Mouse (Mus musculus): ENCODE data around the gene Katnbl1. TPM values are rescaled to one million over a fixed set of nuclear protein-coding genes. Genes with fewer than 3 reads are reported as not detected.
"Not testable (repeated sequence)": the region's sequence is repeated elsewhere in the genome, so short reads cannot be mapped to it uniquely, and the experiment has no call there.

Gene Katnbl1
- total RNA-seq, 2 experiments from 2014 or later = 11.4 to 12.9 TPM

DNA sequence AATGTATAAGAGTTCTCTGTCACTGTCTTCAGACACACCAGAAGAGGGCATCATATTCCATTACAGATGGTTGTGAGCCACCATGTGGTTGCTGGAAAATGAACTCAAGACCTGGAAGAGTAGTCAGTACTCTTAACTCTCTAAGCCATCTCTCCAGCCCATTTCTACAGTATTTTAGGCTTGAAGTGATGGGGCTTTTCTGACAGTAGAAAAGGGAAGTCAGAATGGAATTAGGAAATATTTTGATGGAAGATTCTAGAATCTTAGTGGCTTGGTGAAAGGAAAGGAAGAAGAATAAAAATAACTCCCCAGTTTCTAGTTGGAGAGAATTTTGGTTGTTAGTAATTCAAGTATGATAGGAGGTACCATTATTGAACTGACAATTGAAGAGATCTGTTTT lies 14.9 kb downstream of the Katnbl1 start:
- no peak for DNase-seq

DNA sequence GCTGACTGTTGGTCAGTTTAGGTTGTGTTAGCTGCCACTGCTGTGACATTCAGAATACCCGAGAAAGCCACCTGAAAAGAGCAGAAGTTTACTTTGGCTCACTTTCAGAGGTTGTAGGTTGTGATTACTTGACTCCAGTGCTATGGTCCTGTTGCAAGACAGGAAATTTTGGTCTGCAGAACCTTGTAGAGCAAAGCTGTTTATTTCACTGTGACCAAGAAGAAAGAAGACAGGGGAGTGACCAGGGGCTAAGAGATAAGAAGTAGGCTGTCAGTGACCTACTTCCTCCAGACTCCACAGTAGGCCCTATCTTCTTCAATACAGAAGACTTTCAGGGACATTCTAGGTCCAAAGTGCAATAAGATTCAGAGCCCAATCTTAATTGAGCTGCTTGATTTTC lies 17.6 kb downstream of the Katnbl1 start:
- no peak for DNase-seq

DNA sequence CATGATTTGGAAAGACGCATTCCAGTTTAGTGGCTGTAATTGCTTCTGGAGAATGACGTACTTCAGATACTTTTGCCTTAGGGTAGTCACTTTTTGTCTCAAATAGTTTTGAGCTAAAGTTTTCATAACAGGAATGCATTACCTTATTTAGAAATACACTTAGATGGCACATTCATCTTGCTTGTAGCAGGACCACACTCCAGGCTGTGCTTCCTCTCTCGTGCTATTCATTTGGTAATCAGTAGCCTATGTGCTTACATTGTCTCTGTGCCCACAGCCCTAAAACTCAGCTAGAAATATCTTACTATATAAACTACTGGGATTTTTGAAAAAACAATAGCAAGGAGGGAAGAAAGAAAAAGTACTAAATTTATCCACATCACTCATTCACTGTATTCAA lies 28.0 kb downstream of the Katnbl1 start:
- no peak for DNase-seq

DNA sequence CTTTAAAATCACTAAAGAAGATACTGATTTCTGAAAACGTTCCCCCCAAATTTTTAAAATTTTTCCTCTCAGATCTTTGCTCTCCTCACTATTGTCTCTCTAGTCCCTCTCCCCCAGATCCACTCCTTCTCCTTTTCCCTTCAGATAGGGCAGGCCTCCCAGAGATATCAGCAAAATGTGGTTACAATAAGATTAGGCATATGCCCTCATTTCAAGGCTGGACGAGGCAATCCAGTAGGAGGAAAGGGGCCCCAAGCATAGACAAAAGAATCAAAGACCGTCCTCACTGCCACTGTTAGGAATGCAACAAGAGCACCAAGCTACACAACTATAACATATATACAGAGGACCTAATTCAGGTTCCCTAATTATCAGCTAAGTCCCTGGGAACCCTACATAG lies 46.3 kb downstream of the Katnbl1 start:
- no peak for DNase-seq

DNA sequence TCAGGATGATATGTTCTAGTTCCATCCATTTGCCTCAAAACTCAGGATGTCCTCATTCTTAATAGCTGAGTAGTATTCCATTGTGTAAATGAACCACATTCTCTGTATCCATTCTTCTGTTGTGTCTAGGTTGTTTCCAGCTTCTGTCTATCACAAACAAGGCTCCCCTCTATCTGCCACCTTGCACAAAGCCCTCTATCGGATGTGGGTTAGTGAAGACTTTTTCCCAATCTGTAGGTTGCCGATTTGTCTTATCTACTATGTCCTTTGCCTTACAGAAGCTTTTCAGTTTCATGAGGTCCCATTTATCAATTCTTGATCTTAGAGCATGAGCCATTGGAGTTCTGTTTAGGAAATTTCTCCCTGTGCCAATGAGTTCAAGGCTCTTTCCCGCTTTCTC lies 49.5 kb downstream of the Katnbl1 start:
- DNase-seq = not testable (repeated sequence)

DNA sequence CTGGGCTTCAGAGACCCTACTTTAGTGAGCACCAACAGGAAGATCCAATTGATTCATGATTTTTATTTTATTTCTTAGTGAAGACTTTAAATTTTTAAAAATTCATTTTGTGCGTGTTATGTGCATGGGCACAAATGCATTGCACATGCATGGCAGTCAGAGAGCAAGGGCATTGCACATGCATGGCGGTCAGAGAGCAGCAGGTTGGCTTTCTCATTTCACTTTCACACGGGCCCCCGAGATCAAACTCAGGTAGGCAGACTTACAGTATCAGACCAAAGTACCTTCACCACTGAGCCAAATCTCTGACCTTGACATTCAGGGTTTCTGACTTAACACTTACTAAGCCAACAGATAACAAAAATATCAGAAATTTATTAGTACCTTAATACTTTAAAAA lies 50.7 kb downstream of the Katnbl1 start:
- DNase-seq = no peak

DNA sequence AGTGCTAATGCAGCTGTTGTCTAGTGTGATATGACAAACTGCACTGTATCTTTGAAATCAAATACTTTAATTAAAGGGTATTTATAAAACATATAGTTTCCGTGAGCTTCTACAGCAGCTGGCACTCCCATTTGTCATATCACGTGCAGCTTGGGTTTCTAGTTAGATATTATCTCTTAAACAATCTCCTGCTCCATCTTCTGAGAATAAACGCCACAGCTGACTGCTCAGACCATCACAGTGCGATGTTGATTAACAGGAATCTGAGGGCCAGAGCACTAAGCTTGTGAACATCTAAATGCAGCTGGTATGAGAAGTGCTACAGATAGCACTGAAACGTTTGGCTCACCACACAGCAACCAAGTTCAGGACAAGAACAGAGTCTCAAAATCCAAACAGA lies 51.4 kb downstream of the Katnbl1 start:
- no peak for DNase-seq

DNA sequence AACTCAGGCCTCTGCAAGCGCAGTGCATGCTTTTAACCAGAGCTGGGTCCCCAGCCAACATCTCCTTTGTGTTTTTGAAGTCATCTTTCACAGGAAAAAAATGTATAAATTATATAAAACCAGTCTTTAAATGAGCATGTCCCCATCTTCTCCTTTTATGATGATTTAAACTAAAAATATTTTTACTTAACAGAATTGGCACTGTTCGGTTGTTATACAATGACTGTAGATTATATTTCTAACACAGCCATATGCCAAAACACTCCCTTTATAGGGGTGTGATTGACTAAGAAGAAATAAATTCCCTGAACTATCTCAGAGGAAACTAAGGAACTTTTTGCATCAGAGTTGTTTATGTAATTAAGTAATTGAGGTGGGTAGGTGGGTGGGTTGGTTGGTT lies 53.5 kb downstream of the Katnbl1 start:
- DNase-seq = no peak

DNA sequence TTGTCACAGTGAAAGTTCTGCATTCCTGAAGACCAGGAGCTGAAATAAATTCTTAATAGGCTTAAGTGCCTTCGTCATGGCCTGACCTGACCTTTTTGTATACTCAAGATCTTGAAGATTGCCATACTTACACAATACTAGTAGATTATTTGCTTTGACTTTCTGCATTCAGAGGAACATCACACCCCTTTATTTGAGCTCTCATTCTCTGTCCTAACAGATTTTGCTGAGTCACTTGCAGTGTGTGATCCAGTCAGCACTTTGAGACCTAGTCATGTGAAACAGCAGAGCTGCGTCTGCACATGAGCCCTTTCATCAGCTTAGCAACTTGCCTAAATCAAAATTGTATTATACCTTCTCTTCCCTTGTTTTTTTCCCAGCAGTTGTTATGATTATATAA lies 54.3 kb downstream of the Katnbl1 start:
- no peak for DNase-seq

DNA sequence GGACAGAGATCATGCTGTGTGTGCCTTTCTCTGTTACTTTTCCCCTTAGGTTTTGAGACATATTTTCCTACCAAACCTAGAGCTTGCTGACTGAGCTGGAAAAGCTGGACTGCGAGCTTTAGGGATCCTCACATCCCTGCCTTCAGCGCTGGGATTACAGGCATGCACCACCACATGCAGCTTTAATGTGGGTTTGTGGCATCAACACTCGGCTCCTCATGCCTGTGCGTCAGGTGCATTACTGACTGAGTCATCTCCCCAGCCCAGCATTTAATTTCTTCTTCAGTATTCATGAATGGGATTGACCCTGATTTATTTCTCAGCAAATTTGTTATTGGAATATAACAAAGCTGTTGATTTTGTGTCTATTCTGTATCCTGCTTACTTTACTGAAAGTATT lies 57.3 kb downstream of the Katnbl1 start:
- no peak for DNase-seq

DNA sequence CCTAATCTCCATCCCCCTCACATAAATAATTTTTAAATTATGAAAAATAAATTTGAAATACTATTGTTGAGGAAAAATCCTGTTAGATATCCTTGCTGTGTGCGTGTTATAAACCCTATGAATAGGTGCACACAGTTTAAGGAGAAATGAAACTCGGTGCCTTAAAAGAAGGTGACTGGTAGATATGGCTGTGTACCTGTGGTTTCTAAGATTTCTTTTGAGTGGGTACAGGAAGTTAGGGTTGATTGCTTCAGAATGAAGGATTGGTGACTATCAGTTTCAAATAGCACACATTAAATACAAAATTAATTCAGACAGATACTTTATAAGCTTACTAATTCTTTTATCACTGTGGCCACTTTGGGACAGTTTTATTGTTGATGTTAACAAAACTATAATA lies 58.6 kb downstream of the Katnbl1 start:
- DNase-seq = no peak

DNA sequence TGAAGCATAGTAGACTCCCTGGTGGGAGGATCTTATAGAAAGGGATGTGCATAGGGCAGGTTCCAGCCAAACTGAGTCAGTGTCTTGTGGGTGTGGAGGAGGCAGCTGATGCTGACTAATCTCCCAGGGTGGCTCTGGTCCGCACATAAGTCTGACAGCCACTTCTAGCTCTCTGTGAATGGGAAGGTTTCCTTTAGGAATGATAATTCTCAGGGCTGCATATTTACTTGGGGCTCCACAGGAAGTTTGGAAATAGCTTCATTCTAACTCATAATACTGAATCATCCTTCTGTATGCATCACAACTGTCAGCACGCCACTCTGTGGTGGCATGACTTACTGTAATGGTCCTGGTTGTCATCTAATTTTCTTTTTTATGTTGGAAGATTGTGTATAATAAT lies 64.5 kb downstream of the Katnbl1 start:
- no peak for DNase-seq

DNA sequence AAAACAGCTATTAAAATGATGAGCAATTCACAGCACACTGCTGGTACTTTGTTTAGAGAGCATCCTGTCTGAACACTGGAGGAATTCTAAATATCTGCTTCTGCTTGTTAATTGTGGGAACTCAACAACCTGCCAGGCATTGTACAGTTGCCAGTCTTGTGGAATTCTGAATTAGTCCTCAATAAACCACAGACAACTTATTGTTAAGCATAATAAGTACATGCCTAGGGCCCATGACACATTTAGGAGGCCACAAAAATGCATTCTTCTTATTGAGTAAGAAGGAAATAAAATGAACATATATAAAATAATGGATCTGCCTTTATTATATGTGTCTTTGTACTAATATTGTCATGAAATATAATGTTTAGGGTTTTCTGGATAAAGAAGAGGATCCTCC lies 66.5 kb downstream of the Katnbl1 start:
- DNase-seq = no peak

DNA sequence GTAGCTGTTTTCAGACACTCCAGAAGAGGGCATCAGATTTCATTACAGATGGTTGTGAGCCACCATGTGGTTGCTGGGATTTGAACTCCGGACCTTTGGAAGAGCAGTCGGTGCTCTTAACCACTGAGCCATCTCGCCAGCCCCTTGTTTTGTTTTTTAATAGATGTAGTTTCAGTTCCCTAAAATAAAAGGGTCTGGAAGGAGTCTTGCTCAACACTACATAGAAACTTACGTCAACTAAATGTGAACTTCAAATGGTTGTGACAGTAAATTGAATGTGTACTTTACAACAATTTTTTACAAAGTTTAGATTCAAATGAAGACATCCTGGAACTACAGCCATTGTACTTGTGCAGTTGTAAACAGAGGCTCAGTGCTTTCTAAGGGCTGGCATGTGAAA lies 69.0 kb downstream of the Katnbl1 start:
- not testable (repeated sequence) for DNase-seq

DNA sequence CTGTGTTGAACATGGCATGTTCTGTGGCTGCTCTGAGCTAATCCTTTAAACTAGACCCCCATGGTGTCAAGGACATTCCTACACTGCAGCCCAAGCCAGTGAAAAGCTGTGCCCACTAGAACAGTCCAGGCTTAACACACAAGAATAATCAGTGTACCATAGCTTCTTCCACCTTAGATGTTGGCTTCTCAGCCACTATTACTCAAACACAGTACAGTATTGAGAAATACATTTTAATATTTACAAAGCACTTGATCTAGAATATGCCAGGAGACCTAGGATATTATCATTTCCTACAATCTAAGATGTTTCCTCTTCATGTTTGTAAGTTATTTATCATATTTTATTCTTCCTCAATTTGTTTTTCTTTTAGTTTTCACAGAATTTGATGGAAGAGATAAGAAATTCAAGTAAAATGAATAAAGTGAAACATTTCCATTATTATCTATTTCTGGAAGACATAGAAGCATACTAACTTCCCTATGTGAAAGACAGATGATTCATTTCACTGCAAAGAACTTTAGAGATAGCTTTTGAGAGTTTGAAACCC lies 69.6 kb downstream of the Katnbl1 start:
- no peak for DNase-seq

DNA sequence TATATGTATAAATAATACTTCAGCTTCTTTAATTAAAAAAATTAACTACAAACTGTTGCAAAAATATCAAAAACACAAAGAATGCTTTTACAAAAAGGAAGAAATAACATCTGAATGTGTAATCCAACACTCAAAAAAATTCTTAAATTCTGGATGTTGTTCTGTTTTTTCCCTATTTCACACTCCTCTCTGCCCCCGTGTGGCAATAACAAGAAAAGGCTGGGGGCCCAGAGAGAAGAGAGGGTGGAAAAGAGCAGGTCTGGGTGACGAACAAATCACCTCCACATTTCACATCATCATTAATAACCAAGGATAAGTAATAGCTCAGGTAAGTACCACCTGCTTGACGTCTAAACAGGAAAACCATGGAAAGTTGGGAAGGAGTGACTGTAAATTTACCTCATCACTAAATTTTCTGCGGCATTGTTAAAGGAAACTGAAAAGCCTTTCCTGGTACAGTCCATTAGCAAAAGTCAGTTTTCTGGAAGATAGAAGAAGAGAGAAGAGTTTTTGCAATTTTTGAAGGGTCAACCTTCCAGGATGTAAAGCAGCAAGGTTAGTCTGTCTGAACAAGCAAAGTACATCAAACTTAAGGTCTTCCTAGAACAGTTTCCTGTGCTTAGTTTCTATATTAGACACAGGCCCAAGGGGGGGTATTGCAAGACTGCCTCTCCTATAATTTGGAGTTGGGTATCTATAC lies 70.7 kb downstream of the Katnbl1 start:
- no peak for DNase-seq

DNA sequence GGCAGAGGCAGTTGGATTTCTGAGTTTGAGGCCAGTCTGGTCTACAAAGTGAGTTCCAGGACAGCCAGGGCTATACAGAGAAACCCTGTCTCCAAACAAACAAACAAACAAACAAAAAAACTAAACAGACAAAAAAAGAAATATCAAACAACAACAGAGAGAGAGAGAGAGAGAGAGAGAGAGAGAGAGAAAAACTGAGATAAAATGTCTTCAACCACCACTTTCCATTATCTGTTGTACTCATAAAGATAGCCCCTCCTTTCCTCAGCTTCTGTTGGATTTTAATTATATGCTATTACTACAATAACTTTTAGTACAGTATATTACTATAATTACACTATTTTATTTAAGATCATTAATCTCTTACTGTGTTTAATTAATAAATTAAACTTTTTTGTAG lies 73.5 kb downstream of the Katnbl1 start:
- DNase-seq = not testable (repeated sequence)

DNA sequence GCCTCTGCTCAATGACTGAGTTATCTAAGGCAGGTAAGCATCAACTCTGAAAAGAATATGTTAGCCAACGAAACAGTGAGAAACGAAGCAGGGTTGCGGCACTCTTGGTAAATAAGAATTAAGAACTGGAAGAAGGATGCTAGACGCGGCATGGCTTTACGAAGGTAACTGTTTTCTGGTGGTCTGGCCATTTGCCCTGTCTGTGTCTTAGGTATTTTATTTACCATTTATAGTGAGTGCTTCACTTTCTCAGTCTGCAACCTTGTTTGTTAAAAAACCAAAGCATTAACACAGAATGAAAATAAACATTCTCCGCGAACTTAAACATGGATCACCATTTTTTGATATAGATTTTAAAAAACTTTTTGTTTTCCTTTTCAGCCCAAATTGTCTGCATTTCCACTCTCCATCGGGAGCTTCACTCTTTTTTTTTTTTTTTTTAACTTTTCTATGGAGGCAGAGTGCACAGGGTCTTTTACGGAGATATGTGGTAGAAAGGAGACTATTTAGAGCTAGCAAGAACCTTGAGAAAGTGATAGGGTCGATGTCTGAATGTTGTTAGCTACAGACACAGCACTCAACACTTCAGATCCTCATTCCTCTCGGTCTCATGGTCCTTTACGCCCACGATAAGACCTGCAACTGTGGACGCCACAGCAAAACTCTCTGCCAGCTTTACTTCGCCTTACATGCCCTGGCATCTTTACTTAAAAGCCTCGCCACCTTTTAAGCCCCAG lies 75.3 kb downstream of the Katnbl1 start:
- no peak for DNase-seq

DNA sequence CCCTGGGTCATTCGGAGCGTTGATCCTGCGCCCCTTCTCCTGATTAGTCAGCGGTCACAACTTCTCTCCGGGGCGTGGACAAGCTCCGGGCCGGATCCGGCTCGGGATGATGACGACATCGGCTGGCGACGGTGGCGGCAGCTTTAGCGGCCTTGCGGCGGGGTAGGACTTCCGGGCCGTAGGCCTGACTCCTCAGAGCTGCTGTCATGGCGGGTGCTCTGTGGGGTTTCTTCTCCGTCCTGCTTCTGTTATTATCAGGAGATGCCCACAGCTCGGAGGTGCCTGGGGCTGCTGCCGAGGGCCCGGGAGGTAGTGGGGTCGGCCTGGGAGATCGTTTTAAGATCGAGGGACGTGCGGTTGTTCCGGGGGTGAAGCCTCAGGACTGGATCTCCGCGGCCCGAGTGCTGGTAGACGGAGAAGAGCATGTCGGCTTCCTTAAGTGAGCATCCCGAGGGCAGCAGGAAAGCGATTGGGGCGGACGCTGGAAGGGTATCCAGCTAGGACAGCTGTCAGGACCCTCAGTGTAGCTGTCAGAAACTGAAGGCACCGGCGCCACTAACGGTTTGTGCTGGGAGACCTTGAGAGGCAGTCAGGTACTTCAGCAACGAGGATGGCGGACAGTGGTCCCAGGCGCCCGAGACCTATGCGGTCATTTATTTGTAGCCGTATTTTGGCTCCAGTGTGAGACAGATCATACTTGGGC lies 76.0 kb downstream of the Katnbl1 start, which contains the start of gene Emc7:
Emc7 (plus strand) TSS at position 136 of the 703 bp plus-strand sequence.
- peak; percentile 97 to 99 for DNase-seq

DNA sequence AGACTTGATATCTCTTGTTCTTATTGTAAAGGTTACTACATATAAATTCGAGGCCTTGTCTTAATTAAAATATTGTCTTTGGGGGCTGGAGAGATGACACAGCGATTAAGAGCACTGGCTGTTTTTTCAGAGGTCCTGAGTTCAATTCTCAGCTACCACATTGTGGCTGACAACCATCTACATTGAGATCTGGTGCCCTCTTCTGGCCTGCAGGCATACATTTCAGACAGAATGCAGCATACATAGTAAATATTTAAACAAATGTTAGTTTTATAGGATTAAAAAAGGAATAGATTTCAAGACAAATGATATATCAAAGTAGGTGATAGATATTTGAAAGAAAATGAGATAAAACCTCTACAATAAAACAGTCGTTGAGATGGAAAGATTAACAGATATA lies 81.5 kb downstream of the Katnbl1 start:
- no peak for DNase-seq

Data from layer of hippocampus, postnatal 36 days (tissue).